Mouse (Mus musculus) embryonic fibroblast, embryonic 13.5 days (primary cell): ENCODE measurements around the gene Slc25a44. TPM values are rescaled to one million over a fixed set of nuclear protein-coding genes. Genes with fewer than 3 reads are reported as not detected.

Experiments used
- H3K27ac ChIP-seq: 2 replicates; pipeline ENCODE4 v1.5.1; 2012; ENCODE audit warnings: low read length, control low read depth, inconsistent platforms; ENCODE audit not compliant: insufficient read depth
- H3K4me1 ChIP-seq: 2 replicates; pipeline ENCODE4 v1.6.1; 2011; ENCODE audit warnings: low read length; ENCODE audit not compliant: control insufficient read depth, insufficient read depth
- H3K4me3 ChIP-seq: 2 replicates; pipeline ENCODE4 v1.5.1; 2011; ENCODE audit warnings: mild to moderate bottlenecking, control low read depth, low read length; ENCODE audit not compliant: insufficient read depth
- CTCF ChIP-seq: IDR thresholded peaks from 2 replicates; pipeline ENCODE4 v1.5.1; 2011; ENCODE audit warnings: mild to moderate bottlenecking, control low read depth, low read length, moderate library complexity, borderline replicate concordance; ENCODE audit not compliant: insufficient read depth
- POLR2A ChIP-seq: IDR thresholded peaks from 2 replicates; pipeline ENCODE4 v1.6.1; 2011; ENCODE audit warnings: low read depth, mild to moderate bottlenecking, control low read depth, low read length, moderate library complexity
- polyA plus RNA-seq: library from polyadenylated mRNA; stranded (reverse); fragments of >200 nt; gene quantifications from 2 replicates; pipeline ENCODE4 v1.2.4, GENCODE M21; 2011; ENCODE audit warnings: low read depth; ENCODE audit not compliant: missing spikeins, insufficient read length

Slc25a44 gene
- polyA plus RNA-seq, 1 experiment: 20.1 TPM

DNA sequence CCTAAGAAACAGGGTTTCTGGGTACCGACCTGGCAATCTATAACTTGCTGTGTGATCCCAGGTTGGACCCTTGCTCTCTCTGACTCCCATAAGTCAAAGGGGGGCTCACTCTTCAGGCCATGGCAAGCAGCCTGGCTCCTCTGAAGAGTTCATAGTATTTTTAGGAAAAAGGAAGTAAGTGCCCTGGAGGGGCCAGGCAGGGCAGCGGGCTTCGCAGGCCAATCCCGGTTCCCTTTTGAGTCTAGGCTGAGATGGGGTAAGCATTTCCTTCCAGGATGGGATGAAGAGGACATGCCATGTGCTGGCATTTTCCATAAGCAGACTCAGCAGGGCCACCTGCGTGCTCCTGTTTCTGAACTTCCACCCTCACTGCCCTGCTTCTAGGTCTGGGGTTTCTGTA lies 35.1 kb upstream of the Slc25a44 start:
- no peak overlapping the region for H3K27ac ChIP-seq
- TF ChIP-seq POLR2A: no peak

DNA sequence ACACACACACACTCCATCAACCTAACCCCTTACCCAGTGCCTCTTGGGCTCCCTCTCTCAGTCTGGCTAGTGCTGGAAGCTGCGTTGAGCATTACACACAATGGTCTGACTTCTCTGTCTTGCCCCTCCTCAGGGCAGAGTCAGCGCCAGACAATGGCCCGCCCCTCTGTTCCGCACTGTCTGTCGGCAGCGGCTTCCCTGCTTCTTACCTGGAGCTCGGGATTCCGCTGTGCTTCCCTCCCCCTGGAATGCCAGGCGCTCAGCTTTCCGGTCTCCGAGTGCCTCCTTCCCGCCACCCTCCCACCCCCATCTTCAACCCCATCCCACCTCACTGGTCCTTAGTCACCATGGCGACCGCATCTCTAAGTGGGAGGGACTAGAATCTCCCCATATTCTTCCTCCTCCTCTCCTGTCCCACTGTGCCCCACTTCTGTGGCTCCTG lies 33.9 kb upstream of the Slc25a44 start:
- H3K27ac ChIP-seq: no peak overlapping the region

More for the DNA sequence above, 35.1 kb upstream of the Slc25a44 start:
- Histone ChIP-seq H3K4me1 (peaks cover 5% of the 10 kb centered on the region; the same call in 1 of the 2 replicates), H3K4me3 (no peak overlapping the region)

DNA sequence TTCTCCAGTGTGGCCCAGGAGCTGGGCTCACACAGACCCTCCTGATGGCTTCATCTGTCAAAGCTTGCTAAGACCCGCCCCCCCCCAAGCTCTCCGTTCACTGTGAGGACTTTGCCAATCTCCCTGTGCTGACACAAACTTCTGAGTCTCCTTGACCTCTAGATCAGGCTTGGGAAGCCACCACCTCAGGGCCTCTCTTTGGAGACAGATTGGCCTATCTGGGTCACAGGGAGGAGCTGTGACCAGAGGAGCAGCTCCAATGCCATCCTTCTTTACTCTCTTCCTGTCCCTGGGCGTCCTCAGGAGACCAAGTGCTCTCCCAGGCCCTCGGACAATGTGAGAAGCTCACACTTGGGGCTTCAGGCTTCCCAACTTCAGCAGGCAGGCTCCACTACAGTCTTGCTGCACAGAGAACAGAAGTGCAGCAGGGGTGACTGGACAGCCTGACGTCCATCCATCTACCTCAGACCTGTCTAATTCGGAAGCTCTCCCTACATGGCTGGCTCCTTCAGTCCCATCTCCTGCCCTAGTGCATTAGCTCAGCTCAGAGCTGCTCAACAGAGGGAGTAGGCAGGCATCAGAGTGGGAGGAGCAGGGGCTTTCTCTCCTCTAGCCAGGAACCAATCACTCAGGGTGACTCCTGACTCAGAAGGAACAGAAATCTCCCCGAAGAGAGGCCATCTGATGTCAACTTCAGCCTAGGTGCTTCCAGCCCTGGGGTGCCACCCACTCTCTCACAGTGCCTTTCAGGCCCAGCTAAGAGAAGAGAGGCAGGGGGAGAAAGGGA lies 32.0 kb upstream of the Slc25a44 start:
- Histone ChIP-seq H3K4me3 (no peak overlapping the region), H3K27ac (no peak overlapping the region), H3K4me1 (no peaks in the 10 kb centered on the region)
- TF ChIP-seq POLR2A: no peak
- no peak for TF ChIP-seq CTCF

More for the DNA sequence above, 33.9 kb upstream of the Slc25a44 start:
- Histone ChIP-seq H3K4me1 (no peaks in the 10 kb centered on the region), H3K4me3 (no peak overlapping the region)
- TF ChIP-seq POLR2A: no peak
- TF ChIP-seq CTCF: no peak

DNA sequence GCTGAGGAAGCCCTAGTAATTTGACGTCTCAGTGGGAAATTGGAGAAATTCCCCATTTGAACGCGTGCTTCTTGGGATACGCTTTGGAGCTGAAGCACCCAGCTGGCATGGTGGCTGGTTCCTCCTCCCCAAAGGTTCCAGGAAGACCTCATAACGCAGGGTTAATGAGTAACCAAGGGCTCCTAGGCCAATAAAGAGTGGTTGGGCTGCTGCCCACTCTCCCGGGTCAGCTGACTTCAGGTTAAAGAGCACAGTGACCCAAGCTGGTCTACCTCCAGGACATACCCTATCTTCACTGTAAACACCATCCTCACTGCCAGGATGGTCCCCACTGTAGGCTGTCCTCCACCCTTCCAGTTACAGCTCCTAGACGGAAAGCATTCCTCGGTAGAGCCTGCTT lies 31.4 kb upstream of the Slc25a44 start:
- TF ChIP-seq CTCF (no peak), POLR2A (no peak)

DNA sequence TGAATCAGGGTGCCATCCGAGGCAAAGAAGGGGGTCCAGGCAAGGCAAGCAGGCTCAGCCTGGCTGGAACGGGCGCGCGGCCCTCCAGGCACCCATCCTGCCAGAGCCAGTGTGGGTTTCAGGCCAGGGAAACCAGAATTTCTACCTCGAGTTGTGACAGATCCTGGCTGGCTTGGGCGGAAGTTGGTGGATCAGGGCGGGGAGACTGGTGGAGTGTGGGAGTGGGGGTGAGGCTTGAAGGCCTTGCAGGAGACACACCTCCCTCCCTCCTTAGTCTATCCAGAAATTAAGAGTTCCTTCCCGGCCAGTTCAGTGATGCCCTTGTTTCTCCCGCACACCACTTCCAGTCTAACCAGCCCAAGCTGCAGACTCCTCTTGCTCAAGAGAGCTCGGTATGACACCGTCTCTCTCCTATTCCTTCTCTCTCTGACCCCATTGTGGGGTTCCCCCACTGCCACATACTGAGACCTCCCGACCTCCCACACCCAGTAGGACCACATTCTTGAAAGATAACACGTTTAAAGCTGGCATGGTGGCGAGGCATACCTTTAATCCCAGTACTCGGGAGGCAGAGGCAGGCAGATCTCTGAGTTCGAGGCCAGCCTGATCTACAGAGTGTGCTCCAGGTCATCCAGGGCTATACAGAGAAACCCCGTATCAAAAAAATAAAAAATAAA lies 30.8 kb upstream of the Slc25a44 start:
- H3K4me3 ChIP-seq: no peak overlapping the region
- H3K4me1 ChIP-seq: no peaks in the 10 kb centered on the region
- H3K27ac ChIP-seq: no peak overlapping the region
- TF ChIP-seq POLR2A (no peak), CTCF (no peak)

More for the DNA sequence above, 31.4 kb upstream of the Slc25a44 start:
- Histone ChIP-seq H3K4me3 (no peak overlapping the region), H3K27ac (no peak overlapping the region), H3K4me1 (no peaks in the 10 kb centered on the region)

DNA sequence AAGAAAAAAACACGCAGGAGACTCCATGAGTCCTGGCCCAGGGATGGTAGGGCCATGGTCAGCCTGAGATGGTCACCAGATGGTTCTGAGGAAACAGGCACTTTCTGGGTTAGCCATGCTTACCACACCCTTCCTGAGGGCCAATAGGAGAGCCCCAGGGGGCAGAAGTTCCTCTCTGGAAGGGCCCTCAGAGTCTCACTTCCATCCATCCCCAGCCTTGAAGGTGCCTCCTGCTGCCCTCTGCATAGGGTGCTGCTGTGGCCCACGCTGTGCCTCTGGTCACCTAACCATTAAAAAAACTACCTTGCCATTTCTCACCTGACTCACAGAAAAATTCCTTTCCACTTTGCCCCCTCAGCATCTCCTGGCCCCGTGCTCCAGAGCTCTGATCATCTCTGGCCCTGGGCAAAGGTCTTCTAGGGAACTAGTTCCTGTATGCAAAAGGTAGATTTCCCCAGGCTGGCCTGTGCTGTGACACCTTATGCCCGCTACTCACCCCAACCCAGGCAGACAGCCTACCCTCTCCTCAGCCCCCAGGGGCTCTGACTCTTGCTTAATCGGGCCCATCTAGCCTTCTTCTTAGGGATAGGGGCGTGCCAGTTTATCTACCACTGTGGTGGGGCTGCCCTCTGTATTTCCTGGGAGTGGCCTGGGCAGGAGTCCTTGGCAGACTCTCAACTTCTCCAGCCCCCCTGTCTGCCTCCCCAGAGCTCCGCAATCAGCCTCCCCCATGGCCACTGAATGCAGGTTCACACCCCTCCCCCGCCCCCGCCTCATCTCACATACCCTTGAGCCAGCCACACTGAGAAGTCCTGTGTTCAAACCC lies 30.0 kb upstream of the Slc25a44 start:
- no peak for TF ChIP-seq CTCF
- TF ChIP-seq POLR2A: no peak
- Histone ChIP-seq H3K4me1 (no peaks in the 10 kb centered on the region), H3K27ac (no peak overlapping the region), H3K4me3 (no peak overlapping the region)

DNA sequence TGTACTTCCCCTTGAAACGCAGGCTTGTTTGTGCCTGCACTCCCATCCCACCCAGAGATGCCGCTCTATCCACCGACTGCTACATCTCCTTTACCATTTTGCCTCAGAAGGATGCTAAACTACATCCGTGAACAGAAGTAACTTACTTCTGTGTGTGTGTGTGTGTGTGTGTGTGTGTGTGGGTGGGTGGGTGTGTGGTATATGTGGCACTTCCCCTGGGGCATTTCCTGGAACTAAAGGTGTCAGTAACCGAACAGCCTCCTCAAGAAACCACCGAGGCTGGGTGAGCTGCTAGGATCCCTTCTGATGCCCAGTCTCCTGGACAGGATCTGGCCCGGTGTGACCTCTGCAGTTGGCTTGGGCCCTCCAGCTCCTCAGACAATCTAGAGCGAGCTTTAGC lies 29.0 kb upstream of the Slc25a44 start:
- H3K4me1 ChIP-seq: no peaks in the 10 kb centered on the region
- H3K4me3 ChIP-seq: no peak overlapping the region
- TF ChIP-seq CTCF (no peak), POLR2A (no peak)
- no peak overlapping the region for H3K27ac ChIP-seq

DNA sequence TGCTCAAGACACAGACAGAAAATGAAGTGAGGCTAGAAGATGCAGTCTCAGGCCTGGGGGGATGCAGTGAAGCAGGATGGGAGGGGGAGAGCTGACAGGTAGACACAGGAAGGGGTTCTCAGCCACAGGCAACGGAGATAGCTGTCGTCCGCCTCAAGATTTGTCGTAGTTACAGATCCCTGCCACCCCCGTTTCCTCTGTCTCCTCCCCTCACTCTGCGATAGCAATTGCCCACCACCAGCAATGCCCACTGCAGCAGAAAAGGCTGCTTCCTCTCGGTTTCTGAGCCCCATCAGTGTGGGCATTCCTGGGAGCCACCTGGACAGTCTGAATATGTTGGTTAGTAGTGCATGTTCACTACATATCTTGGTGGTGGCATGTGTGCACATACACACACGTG lies 28.4 kb upstream of the Slc25a44 start:
- TF ChIP-seq CTCF (no peak), POLR2A (no peak)
- H3K4me1 ChIP-seq: no peaks in the 10 kb centered on the region
- H3K27ac ChIP-seq: no peak overlapping the region
- no peak overlapping the region for H3K4me3 ChIP-seq

DNA sequence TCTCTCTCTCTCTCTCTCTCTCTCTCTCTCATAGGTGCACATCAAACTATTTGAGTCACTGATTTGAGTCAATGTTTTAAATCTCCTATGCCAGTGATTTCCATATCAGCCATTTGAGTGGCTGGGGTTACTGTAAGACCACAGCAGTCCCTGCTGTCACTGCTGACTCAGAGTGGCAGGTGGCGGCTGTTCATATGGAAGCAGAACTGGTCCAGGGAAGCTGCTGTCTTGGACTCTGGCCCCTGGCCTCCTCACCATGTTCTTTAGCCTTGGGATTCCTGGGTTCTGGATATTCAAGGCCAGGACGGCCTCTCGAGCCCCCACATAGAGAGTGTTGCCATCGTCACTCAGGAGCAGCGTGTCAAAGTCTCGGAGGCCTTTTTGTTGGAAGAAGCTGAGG lies 27.8 kb upstream of the Slc25a44 start:
- Histone ChIP-seq H3K4me1 (no peaks in the 10 kb centered on the region), H3K27ac (no peak overlapping the region), H3K4me3 (no peak overlapping the region)
- TF ChIP-seq POLR2A: no peak
- no peak for TF ChIP-seq CTCF
